Mouse (Mus musculus) hindbrain, embryonic 15.5 days (tissue): Measurements from ENCODE around the gene Invs. TPM values are rescaled to one million over a fixed set of nuclear protein-coding genes. Genes with fewer than 3 reads are reported as not detected.
A peak's percentile ranks its signal among the peaks of the same experiment; 100 is the strongest.

Experiments used
- ATAC-seq: fragments of 200-750 bp; cut with Nextera tagmentation; 2 replicates; pipeline ENCODE4 v1.8.0; 2017; ENCODE audit warnings: low read depth, moderate number of reproducible peaks, moderate TSS enrichment; ENCODE audit not compliant: low FRiP score
- H3K27ac ChIP-seq: fragments of 300-500 bp; sonication (generic); replicated peaks from 2 replicates; pipeline ENCODE4 v1.5.1; 2015; ENCODE audit warnings: mild to moderate bottlenecking, inconsistent platforms
- H3K27me3 ChIP-seq: fragments of 300-500 bp; sonication (generic); 2 replicates; pipeline ENCODE4 v1.6.1; 2015; ENCODE audit warnings: control low read depth, inconsistent platforms
- H3K36me3 ChIP-seq: fragments of 300-500 bp; sonication (generic); 2 replicates; pipeline ENCODE4 v1.6.1; 2015; ENCODE audit warnings: control low read depth, inconsistent platforms
- H3K4me1 ChIP-seq: fragments of 300-500 bp; sonication (generic); replicated peaks from 2 replicates; pipeline ENCODE4 v1.6.1; 2015; ENCODE audit warnings: control low read depth, inconsistent platforms
- H3K4me2 ChIP-seq: fragments of 300-500 bp; sonication (generic); 2 replicates; pipeline ENCODE4 v1.6.1; 2015; ENCODE audit warnings: moderate library complexity, mild to moderate bottlenecking, inconsistent platforms
- H3K4me3 ChIP-seq: fragments of 300-500 bp; sonication (generic); 2 replicates; pipeline ENCODE4 v1.5.1; 2015; ENCODE audit warnings: mild to moderate bottlenecking, inconsistent platforms
- H3K9ac ChIP-seq: fragments of 300-500 bp; sonication (generic); 2 replicates; pipeline ENCODE4 v1.6.1; 2015; ENCODE audit warnings: inconsistent platforms
- H3K9me3 ChIP-seq: fragments of 300-500 bp; sonication (generic); 2 replicates; pipeline ENCODE4 v1.6.1; 2016; ENCODE audit warnings: control low read depth, inconsistent platforms
- WGBS: fragments of 180-500 bp; shearing (Covaris S2); methylation state at CpG from one replicate; pipeline ENCODE4 v1.1.7; 2015; 5-methylcytosine and 5-hydroxymethylcytosine counted together
- polyA plus RNA-seq: library from polyadenylated mRNA; unstranded; fragments of >200 nt; fragmentation: Nextera tagmentation; extraction: Ambion mirVana; gene quantifications from 2 replicates; pipeline ENCODE4 v1.2.1, GENCODE M21; 2015

The Invs gene
- polyA plus RNA-seq, 1 experiment from 2014 or later = 6.1 TPM

GRCm38 (mm10) chr4:48275736-48276135 is 3.8 kb upstream of the Invs start:
- no peak for ATAC-seq
- Histone ChIP-seq H3K27me3 (no peaks in the 10 kb centered on the region), H3K9ac (no peak overlapping the region), H3K36me3 (no peaks in the 10 kb centered on the region), H3K27ac (no peak overlapping the region), H3K4me1 (peaks cover 19% of the 10 kb centered on the region), H3K4me2 (no peak overlapping the region), H3K4me3 (no peak overlapping the region), H3K9me3 (no peaks in the 10 kb centered on the region)
- WGBS = 81% methylated on average over 3 of the region's 3 CpGs

GRCm38 (mm10) chr4:48277011-48277410 is 2.5 kb upstream of the Invs start:
- WGBS = 86% methylated on average over 3 of the region's 3 CpGs

GRCm38 (mm10) chr4:48278757-48279497 is 633 bp upstream of the Invs start:
- peak overlapping the region; percentile 69 for H3K27ac ChIP-seq
- H3K36me3 ChIP-seq = no peaks in the 10 kb centered on the region
- H3K4me1 ChIP-seq = peaks cover 19% of the 10 kb centered on the region
- H3K4me3 ChIP-seq = peak overlapping the region; percentile 80
- peak overlapping the region; percentile 67 for H3K4me2 ChIP-seq
- H3K27me3 ChIP-seq = no peaks in the 10 kb centered on the region
- peak overlapping the region; percentile 78 for H3K9ac ChIP-seq
- no peaks in the 10 kb centered on the region for H3K9me3 ChIP-seq
- under 1% methylated on average over 34 of the region's 34 CpGs for WGBS
- 0 out of 2 replicates have a peak, but pooled peaks have one; percentile 0 for ATAC-seq

More at GRCm38 (mm10) chr4:48277011-48277410, 2.5 kb upstream of the Invs start:
- no peaks in the 10 kb centered on the region for H3K36me3 ChIP-seq
- peaks cover 19% of the 10 kb centered on the region for H3K4me1 ChIP-seq
- no peak for ATAC-seq
- no peak overlapping the region for H3K4me2 ChIP-seq
- no peak overlapping the region for H3K4me3 ChIP-seq
- no peaks in the 10 kb centered on the region for H3K27me3 ChIP-seq
- no peak overlapping the region for H3K9ac ChIP-seq
- no peak overlapping the region for H3K27ac ChIP-seq
- no peaks in the 10 kb centered on the region for H3K9me3 ChIP-seq

GRCm38 (mm10) chr4:48281121-48281520 is 1.6 kb downstream of the Invs start:
- Histone ChIP-seq H3K36me3 (no peaks in the 10 kb centered on the region), H3K4me1 (peaks cover 19% of the 10 kb centered on the region), H3K27me3 (no peaks in the 10 kb centered on the region), H3K9ac (no peak overlapping the region), H3K9me3 (no peaks in the 10 kb centered on the region), H3K4me3 (no peak overlapping the region), H3K27ac (no peak overlapping the region), H3K4me2 (no peak overlapping the region)
- ATAC-seq = no peak
- WGBS = 98% methylated on average over 1 of the region's 1 CpGs

GRCm38 (mm10) chr4:48287086-48287757 is 7.7 kb downstream of the Invs start:
- Histone ChIP-seq H3K36me3 (no peaks in the 10 kb centered on the region), H3K4me3 (no peak overlapping the region), H3K27ac (0 out of 2 replicates have a peak overlapping the region, but pooled peaks have one; percentile 32), H3K27me3 (no peaks in the 10 kb centered on the region), H3K4me2 (no peak overlapping the region), H3K9ac (no peak overlapping the region), H3K4me1 (0 out of 2 replicates have a peak, but pooled peaks cover 3% of the 10 kb centered on the region), H3K9me3 (no peaks in the 10 kb centered on the region)
- peak; percentile 78; the same call in 1 of the 2 replicates for ATAC-seq
- WGBS = 17% methylated on average over 5 of the region's 5 CpGs

- H3K4me1 ChIP-seq = no peaks in the 10 kb centered on the region
- WGBS = 96% methylated on average over 3 of the region's 3 CpGs
- no peak for ATAC-seq
- H3K27me3 ChIP-seq = no peaks in the 10 kb centered on the region
- H3K36me3 ChIP-seq = no peaks in the 10 kb centered on the region
- no peak overlapping the region for H3K4me3 ChIP-seq
- H3K4me2 ChIP-seq = no peak overlapping the region
- H3K9ac ChIP-seq = no peak overlapping the region
- H3K27ac ChIP-seq = no peak overlapping the region
- H3K9me3 ChIP-seq = no peaks in the 10 kb centered on the region
Observed at GRCm38 (mm10) chr4:48314814-48315213, 35.3 kb downstream of the Invs start.

GRCm38 (mm10) chr4:48316036-48316435 is 36.5 kb downstream of the Invs start:
- no peaks in the 10 kb centered on the region for H3K4me1 ChIP-seq
- H3K9me3 ChIP-seq = no peaks in the 10 kb centered on the region
- ATAC-seq = no peak
- H3K4me3 ChIP-seq = no peak overlapping the region
- no peak overlapping the region for H3K4me2 ChIP-seq
- WGBS = 95% methylated on average over 3 of the region's 3 CpGs
- no peak overlapping the region for H3K9ac ChIP-seq
- H3K36me3 ChIP-seq = no peaks in the 10 kb centered on the region
- no peak overlapping the region for H3K27ac ChIP-seq
- H3K27me3 ChIP-seq = no peaks in the 10 kb centered on the region

GRCm38 (mm10) chr4:48321276-48321675 is 41.7 kb downstream of the Invs start:
- no peaks in the 10 kb centered on the region for H3K9me3 ChIP-seq
- no peak overlapping the region for H3K4me3 ChIP-seq
- H3K9ac ChIP-seq = no peak overlapping the region
- WGBS = 78% methylated on average over 1 of the region's 1 CpGs
- no peaks in the 10 kb centered on the region for H3K36me3 ChIP-seq
- H3K27ac ChIP-seq = no peak overlapping the region
- no peaks in the 10 kb centered on the region for H3K27me3 ChIP-seq
- no peak for ATAC-seq
- H3K4me2 ChIP-seq = no peak overlapping the region
- no peaks in the 10 kb centered on the region for H3K4me1 ChIP-seq

- Histone ChIP-seq H3K27ac (no peak overlapping the region), H3K9ac (no peak overlapping the region), H3K4me1 (no peaks in the 10 kb centered on the region), H3K36me3 (no peaks in the 10 kb centered on the region), H3K9me3 (no peaks in the 10 kb centered on the region), H3K4me3 (no peak overlapping the region), H3K27me3 (no peaks in the 10 kb centered on the region), H3K4me2 (no peak overlapping the region)
- ATAC-seq = no peak
- WGBS = 37% methylated on average over 1 of the region's 1 CpGs
Observed at GRCm38 (mm10) chr4:48322095-48322494, 42.5 kb downstream of the Invs start.

- Histone ChIP-seq H3K9ac (no peak overlapping the region), H3K4me3 (no peak overlapping the region), H3K27ac (no peak overlapping the region), H3K9me3 (no peaks in the 10 kb centered on the region), H3K36me3 (no peaks in the 10 kb centered on the region), H3K27me3 (no peaks in the 10 kb centered on the region), H3K4me2 (no peak overlapping the region), H3K4me1 (no peaks in the 10 kb centered on the region)
- ATAC-seq = no peak
Observed at GRCm38 (mm10) chr4:48327192-48327591, 47.6 kb downstream of the Invs start.

- WGBS = 68% methylated on average over 2 of the region's 2 CpGs
- Histone ChIP-seq H3K36me3 (no peaks in the 10 kb centered on the region), H3K9ac (no peak overlapping the region), H3K4me3 (no peak overlapping the region), H3K9me3 (no peaks in the 10 kb centered on the region), H3K4me1 (no peaks in the 10 kb centered on the region), H3K27me3 (no peaks in the 10 kb centered on the region), H3K4me2 (no peak overlapping the region), H3K27ac (no peak overlapping the region)
- no peak for ATAC-seq
Observed at GRCm38 (mm10) chr4:48328042-48328441, 48.5 kb downstream of the Invs start.

- no peaks in the 10 kb centered on the region for H3K27me3 ChIP-seq
- 88% methylated on average over 6 of the region's 6 CpGs for WGBS
- H3K36me3 ChIP-seq = no peaks in the 10 kb centered on the region
Observed at GRCm38 (mm10) chr4:48332453-48333051, 53.0 kb downstream of the Invs start.

More at GRCm38 (mm10) chr4:48332453-48333051, 53.0 kb downstream of the Invs start:
- H3K9ac ChIP-seq = no peak overlapping the region
- H3K4me2 ChIP-seq = no peak overlapping the region
- no peaks in the 10 kb centered on the region for H3K9me3 ChIP-seq
- no peak overlapping the region for H3K4me3 ChIP-seq
- H3K4me1 ChIP-seq = no peaks in the 10 kb centered on the region; the same call in 1 of the 2 replicates
- H3K27ac ChIP-seq = no peak overlapping the region
- ATAC-seq = no peak
